Mouse (Mus musculus) neural tube, embryonic 11.5 days (tissue): ENCODE measurements around the gene Tex52. TPM values are rescaled to one million over a fixed set of nuclear protein-coding genes. Genes with fewer than 3 reads are reported as not detected.
A peak's percentile ranks its signal among the peaks of the same experiment; 100 is the strongest.

Source experiments
- ATAC-seq: fragments of 200-750 bp; cut with Nextera tagmentation; 2 replicates; pipeline ENCODE4 v1.8.0; 2017; ENCODE audit warnings: moderate number of reproducible peaks, mild to moderate bottlenecking, moderate TSS enrichment, moderate library complexity; ENCODE audit not compliant: insufficient read depth, low FRiP score, low TSS enrichment
- DNase-seq: peaks from one replicate; pipeline ENCODE4 v3.0.0-alpha.2; 2015; ENCODE audit warnings: low spot score
- H3K27ac ChIP-seq: fragments of 300-500 bp; sonication (generic); 2 replicates; pipeline ENCODE4 v1.5.1; 2014; ENCODE audit warnings: low read depth, mild to moderate bottlenecking, low read length
- H3K27me3 ChIP-seq: fragments of 300-500 bp; sonication (generic); 2 replicates; pipeline ENCODE4 v1.6.1; 2014; ENCODE audit warnings: mild to moderate bottlenecking, low read length, mixed read lengths; ENCODE audit not compliant: control insufficient read depth, insufficient read depth
- H3K36me3 ChIP-seq: fragments of 300-500 bp; sonication (generic); 2 replicates; pipeline ENCODE4 v1.6.1; 2014; ENCODE audit warnings: mild to moderate bottlenecking, low read length, moderate library complexity, mixed read lengths; ENCODE audit not compliant: control insufficient read depth, insufficient read depth
- H3K4me1 ChIP-seq: fragments of 300-500 bp; sonication (generic); 2 replicates; pipeline ENCODE4 v1.6.1; 2014; ENCODE audit warnings: low read length, mixed read lengths; ENCODE audit not compliant: control insufficient read depth, insufficient read depth
- H3K4me2 ChIP-seq: fragments of 300-500 bp; sonication (generic); 2 replicates; pipeline ENCODE4 v1.6.1; 2014; ENCODE audit warnings: low read depth, mild to moderate bottlenecking, moderate library complexity
- H3K4me3 ChIP-seq: fragments of 300-500 bp; sonication (generic); 2 replicates; pipeline ENCODE4 v1.5.1; 2014; ENCODE audit warnings: low read depth, low read length
- H3K9ac ChIP-seq: fragments of 300-500 bp; sonication (generic); 2 replicates; pipeline ENCODE4 v1.6.1; 2014; ENCODE audit warnings: mild to moderate bottlenecking, low read length
- H3K9me3 ChIP-seq: fragments of 300-500 bp; sonication (generic); 2 replicates; pipeline ENCODE4 v1.6.1; 2016; ENCODE audit warnings: low read length; ENCODE audit not compliant: control insufficient read depth
- WGBS: fragments of 180-500 bp; shearing (Covaris S2); extraction: QIAGEN DNeasy Blood & Tissue Kit; methylation state at CpG from one replicate; pipeline ENCODE4 v1.1.7; 2014; 5-methylcytosine and 5-hydroxymethylcytosine counted together
- polyA plus RNA-seq: library from polyadenylated mRNA; unstranded; fragments of >200 nt; fragmentation: Nextera tagmentation; extraction: Ambion mirVana; gene quantifications from 2 replicates; pipeline ENCODE4 v1.2.1, GENCODE M21; 2014

Tex52 gene
- polyA plus RNA-seq, 1 experiment from 2014 or later: 0.66 TPM

DNA sequence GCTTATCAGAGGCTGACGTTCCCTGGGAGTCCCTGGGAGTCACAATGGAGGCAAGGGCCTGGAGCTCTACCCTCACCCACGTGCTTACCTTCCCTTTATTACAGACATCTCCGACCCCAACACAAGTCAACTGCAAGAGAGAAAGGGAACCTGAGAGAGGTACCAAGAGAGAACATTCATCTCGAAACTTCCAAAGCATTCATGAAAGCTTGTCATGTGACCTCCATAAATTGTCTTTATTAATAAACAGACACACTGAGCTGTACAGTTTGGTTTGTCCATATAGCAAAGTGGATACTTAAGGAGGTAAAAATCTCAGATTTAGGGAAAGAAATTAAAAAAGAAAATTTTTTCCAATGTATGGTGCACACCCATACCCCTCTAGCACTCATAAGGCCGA is 40.9 kb downstream of the Tex52 start:
- H3K27ac ChIP-seq: no peak overlapping the region
- H3K4me2 ChIP-seq: no peak overlapping the region
- no peaks in the 10 kb centered on the region for H3K9me3 ChIP-seq
- DNase-seq: no peak
- WGBS: 90% methylated on average over 5 of the region's 5 CpGs
- ATAC-seq: no peak
- H3K4me3 ChIP-seq: no peak overlapping the region
- no peak overlapping the region for H3K9ac ChIP-seq
- no peaks in the 10 kb centered on the region for H3K27me3 ChIP-seq
- peaks cover 3% of the 10 kb centered on the region; the same call in 1 of the 2 replicates for H3K36me3 ChIP-seq
- H3K4me1 ChIP-seq: no peaks in the 10 kb centered on the region

DNA sequence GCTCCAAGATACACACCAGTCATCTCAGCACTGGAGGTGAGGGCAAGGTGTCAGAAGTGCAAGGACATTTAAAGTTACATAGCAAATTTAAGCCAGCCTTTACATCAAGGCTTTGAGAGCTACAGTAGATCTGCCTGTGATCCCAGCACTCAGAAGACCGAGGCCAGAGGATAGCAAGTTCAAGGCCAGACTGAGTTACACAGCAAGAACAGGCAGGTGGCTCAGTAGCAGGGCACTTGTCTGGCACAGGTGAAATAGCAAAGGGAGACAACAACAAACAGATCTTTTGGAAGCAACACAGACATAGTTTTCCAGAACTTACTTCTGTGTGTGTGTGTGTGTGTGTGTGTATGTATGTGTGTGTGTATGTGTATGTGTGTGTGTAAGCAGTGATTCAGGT is 42.8 kb downstream of the Tex52 start:
- H3K27ac ChIP-seq: no peak overlapping the region
- H3K36me3 ChIP-seq: no peaks in the 10 kb centered on the region; the same call in 1 of the 2 replicates
- WGBS: 90% methylated on average over 1 of the region's 1 CpGs
- no peak overlapping the region for H3K9ac ChIP-seq
- H3K27me3 ChIP-seq: no peaks in the 10 kb centered on the region
- DNase-seq: no peak
- no peak overlapping the region for H3K4me3 ChIP-seq
- H3K4me1 ChIP-seq: no peaks in the 10 kb centered on the region
- H3K9me3 ChIP-seq: no peaks in the 10 kb centered on the region
- no peak for ATAC-seq
- H3K4me2 ChIP-seq: no peak overlapping the region

DNA sequence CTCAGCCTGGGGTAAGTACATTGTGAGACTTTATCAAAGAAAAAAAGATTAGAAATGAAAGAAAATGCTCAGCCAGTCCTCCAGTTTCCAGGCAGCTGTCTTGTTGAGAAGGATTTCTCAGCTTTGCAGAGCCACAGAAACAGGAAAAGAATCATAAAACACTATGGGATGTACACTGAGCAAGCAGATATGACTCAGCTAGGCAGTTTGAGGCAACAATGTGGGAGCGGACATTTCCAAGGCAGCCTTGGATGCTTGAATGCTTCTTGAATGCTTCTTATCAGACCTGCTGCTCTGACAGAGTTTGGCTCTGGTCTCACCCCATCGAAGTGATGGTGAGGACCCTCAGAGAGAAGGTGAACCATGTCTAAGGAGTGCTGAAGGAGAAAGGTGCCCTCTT is 45.8 kb downstream of the Tex52 start:
- WGBS: 98% methylated on average over 2 of the region's 2 CpGs
- ATAC-seq: no peak
- H3K4me1 ChIP-seq: no peaks in the 10 kb centered on the region; the same call in 1 of the 2 replicates

DNA sequence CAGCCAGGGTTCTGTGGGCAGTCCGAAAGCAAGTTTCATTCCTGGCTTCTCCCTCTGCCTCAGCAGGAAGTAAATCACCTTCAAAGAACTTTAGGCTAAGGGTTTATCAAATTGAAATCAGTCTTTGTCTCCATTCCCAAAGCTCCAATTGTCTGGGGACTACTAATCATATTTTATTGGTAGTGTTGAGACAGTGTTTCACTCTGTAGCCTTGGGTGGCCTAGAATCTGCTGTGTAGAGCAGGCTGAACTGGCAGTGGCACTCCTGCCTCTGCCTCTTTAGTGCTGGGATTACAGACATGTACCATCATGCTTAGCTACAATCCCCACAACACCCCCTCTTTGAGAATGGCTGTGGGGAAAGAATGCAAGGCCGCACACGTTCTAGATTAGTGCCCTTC is 46.2 kb downstream of the Tex52 start:
- 85% methylated on average over 3 of the region's 3 CpGs for WGBS
- no peaks in the 10 kb centered on the region for H3K9me3 ChIP-seq
- no peak for DNase-seq
- H3K36me3 ChIP-seq: no peaks in the 10 kb centered on the region; the same call in 1 of the 2 replicates
- no peak for ATAC-seq
- no peaks in the 10 kb centered on the region for H3K27me3 ChIP-seq
- H3K4me3 ChIP-seq: no peak overlapping the region
- no peak overlapping the region for H3K4me2 ChIP-seq
- H3K4me1 ChIP-seq: no peaks in the 10 kb centered on the region; the same call in 1 of the 2 replicates
- H3K9ac ChIP-seq: no peak overlapping the region
- H3K27ac ChIP-seq: no peak overlapping the region

More for the DNA sequence above, 45.8 kb downstream of the Tex52 start:
- H3K27ac ChIP-seq: no peak overlapping the region
- no peaks in the 10 kb centered on the region; the same call in 1 of the 2 replicates for H3K36me3 ChIP-seq
- no peak overlapping the region for H3K4me3 ChIP-seq
- H3K4me2 ChIP-seq: no peak overlapping the region
- no peak overlapping the region for H3K9ac ChIP-seq
- DNase-seq: no peak
- no peaks in the 10 kb centered on the region for H3K9me3 ChIP-seq
- no peaks in the 10 kb centered on the region for H3K27me3 ChIP-seq

DNA sequence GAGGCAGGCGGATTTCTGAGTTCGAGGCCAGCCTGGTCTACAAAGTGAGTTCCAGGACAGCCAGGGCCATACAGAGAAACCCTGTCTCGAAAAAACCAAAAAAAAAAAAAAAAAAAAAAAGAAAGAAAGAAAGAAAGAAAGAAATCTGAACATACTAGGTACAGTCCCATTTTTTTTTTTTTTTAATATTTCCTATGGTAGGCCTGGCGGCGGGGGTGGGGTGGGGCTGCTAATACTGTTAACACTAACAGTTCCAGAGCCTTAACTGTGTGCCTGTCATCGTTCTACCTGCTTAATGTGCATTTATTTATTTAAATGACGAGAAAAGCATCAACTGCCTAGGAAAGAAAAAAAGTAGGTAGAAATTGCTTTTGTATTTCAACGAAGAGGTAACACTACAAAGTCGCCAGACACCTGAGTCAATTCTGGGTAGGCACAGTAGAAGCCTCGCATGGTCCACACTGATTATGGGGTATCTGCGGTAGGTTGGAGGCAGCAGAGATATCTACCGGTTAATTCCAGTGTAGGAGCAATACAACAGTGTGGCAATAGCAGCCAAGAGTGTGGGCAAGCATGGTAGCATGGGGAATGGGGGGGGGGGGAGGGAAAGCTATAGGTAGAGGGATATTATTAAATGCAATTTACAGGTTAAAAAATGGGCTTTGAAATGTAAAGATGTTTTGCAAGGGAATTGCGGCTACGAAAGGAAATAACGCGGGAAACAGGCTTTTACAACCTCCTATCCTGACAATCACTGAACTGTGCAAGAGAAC is 48.4 kb downstream of the Tex52 start:
- no peak for DNase-seq
- peak overlapping the region; percentile 61 for H3K4me2 ChIP-seq
- ATAC-seq: no peak
- H3K27me3 ChIP-seq: no peaks in the 10 kb centered on the region
- H3K36me3 ChIP-seq: no peaks in the 10 kb centered on the region; the same call in 1 of the 2 replicates
- peak overlapping the region; percentile 93; the same call in 1 of the 2 replicates for H3K27ac ChIP-seq
- H3K9ac ChIP-seq: peak overlapping the region; percentile 85
- WGBS: 51% methylated on average over 15 of the region's 16 CpGs
- H3K4me3 ChIP-seq: peak overlapping the region; percentile 67
- no peaks in the 10 kb centered on the region for H3K9me3 ChIP-seq
- no peaks in the 10 kb centered on the region; the same call in 1 of the 2 replicates for H3K4me1 ChIP-seq

DNA sequence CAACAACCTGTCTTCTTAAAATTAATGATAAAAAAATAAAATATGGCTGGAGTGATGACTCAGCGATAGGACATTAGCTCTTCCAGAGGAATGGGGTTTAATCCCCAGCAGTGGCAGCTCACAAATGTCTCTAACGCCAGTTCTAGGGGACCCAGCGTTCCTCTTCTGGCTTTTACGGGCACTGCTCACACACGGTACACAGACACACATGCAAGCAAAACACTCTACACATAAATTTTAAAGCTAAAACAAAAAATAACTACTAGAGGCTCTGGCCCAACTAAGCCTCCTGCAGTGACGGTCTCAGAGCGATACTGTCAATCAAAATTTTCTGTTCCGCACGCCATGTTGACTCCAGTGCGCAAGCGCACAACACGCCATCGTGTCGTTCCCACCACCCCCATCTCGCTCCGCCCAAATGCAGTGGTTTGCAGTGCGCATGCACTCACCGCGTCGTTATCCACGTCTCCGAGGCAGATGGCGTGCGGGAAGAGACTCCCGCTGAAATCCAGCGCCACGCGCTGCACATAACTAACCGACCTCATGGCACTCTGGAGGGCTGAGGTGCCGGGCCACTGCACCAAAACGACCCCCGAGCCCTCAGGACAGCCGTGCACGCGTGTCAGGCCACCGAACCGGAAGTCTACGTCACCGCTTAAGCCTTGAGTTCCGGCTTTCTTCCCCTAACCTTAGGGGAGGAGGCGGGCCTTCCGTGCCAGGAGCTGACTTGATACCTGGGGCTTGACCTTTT is 49.2 kb downstream of the Tex52 start, which contains the start of gene Itfg2:
TSS of gene Itfg2 (minus strand) at position 663 of the 751 bp plus-strand sequence.
- Histone ChIP-seq H3K9me3 (no peaks in the 10 kb centered on the region), H3K36me3 (peaks cover 2% of the 10 kb centered on the region; the same call in 1 of the 2 replicates), H3K4me1 (no peaks in the 10 kb centered on the region; the same call in 1 of the 2 replicates), H3K4me2 (peak within 1 kb of the TSS; percentile 61), H3K27ac (peak within 1 kb of the TSS; percentile 93), H3K4me3 (peak within 1 kb of the TSS; percentile 67), H3K9ac (peak within 1 kb of the TSS; percentile 85), H3K27me3 (no peaks in the 10 kb centered on the region)
- peak; percentile 92 for ATAC-seq
- DNase-seq: peak; percentile 96
- under 1% methylated on average over 42 of the region's 42 CpGs for WGBS

DNA sequence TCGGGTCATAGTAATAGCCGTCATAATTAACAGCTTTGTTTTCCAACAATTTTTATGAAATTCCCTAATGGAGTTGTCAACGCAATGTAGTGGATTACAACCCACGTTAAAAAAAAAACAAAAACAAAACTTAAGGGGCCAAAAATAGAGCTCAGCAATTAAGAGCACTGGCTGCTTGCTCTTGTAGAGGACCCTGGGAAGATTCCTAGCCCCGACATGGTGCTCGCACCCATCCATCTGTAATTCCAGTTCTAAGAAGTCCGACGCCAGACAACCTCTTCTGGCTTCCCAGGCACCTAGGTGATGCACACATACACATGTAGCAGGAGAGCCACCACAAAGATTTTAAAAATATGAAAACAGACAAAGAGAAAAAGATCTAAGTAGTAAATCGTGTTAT is 49.8 kb downstream of the Tex52 start:
- peak overlapping the region; percentile 67 for H3K4me3 ChIP-seq
- peaks cover 5% of the 10 kb centered on the region; the same call in 1 of the 2 replicates for H3K36me3 ChIP-seq
- no peaks in the 10 kb centered on the region; the same call in 1 of the 2 replicates for H3K4me1 ChIP-seq
- H3K27ac ChIP-seq: peak overlapping the region; percentile 93; the same call in 1 of the 2 replicates
- H3K9me3 ChIP-seq: no peaks in the 10 kb centered on the region
- H3K27me3 ChIP-seq: no peaks in the 10 kb centered on the region
- no peak for DNase-seq
- peak overlapping the region; percentile 61 for H3K4me2 ChIP-seq
- H3K9ac ChIP-seq: peak overlapping the region; percentile 85
- 21% methylated on average over 9 of the region's 9 CpGs for WGBS
- ATAC-seq: peak; percentile 8; the same call in 1 of the 2 replicates

DNA sequence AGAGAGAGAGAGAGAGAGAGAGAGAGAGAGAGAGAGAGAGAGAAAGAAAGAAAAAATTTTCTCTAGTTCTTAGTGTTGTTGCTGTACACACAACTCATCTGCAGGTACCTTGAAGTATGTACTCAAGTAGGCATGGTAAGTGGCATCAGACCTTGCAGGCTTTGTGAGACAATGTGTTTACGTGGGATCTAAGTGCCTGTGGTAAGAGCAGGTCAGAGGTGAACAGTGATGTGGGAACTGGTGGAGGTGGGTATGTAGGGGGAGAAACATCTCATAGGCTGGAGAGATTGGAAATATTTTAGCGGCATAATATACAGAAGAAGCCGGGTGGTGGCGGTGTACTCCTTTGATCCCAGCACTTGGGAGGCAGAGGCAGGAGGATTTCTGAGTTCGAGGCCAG is 52.3 kb downstream of the Tex52 start:
- H3K36me3 ChIP-seq: peaks cover 23% of the 10 kb centered on the region
- 91% methylated on average over 5 of the region's 5 CpGs for WGBS

More for the DNA sequence above, 52.3 kb downstream of the Tex52 start:
- Histone ChIP-seq H3K4me3 (no peak overlapping the region), H3K9ac (no peak overlapping the region), H3K27ac (no peak overlapping the region), H3K4me2 (no peak overlapping the region), H3K9me3 (no peaks in the 10 kb centered on the region), H3K4me1 (no peaks in the 10 kb centered on the region; the same call in 1 of the 2 replicates), H3K27me3 (no peaks in the 10 kb centered on the region)
- ATAC-seq (no peak), DNase-seq (no peak)
